Mouse (Mus musculus) forebrain, postnatal 0 days (tissue): ENCODE measurements around the gene Dnmbp. TPM values are rescaled to one million over a fixed set of nuclear protein-coding genes. Genes with fewer than 3 reads are reported as not detected.

ENCODE experiments used
- ATAC-seq: fragments of 200-750 bp; cut with Nextera tagmentation; 2 replicates; pipeline ENCODE4 v1.8.0; 2017; ENCODE audit warnings: mild to moderate bottlenecking, moderate library complexity
- DNase-seq: peaks from one replicate; pipeline ENCODE4 v3.0.0-alpha.2; 2015
- H3K27ac ChIP-seq: fragments of 300-500 bp; sonication (generic); 2 replicates; pipeline ENCODE4 v1.5.1; 2014; ENCODE audit warnings: low read depth, mild to moderate bottlenecking, antibody characterized with exemption, low read length, moderate library complexity, mixed read lengths
- H3K27me3 ChIP-seq: fragments of 300-500 bp; sonication (generic); 2 replicates; pipeline ENCODE4 v1.6.1; 2014; ENCODE audit warnings: mild to moderate bottlenecking, low read length, mixed read lengths; ENCODE audit not compliant: insufficient read depth
- H3K36me3 ChIP-seq: fragments of 300-500 bp; sonication (generic); 2 replicates; pipeline ENCODE4 v1.6.1; 2014; ENCODE audit warnings: mild to moderate bottlenecking, moderate library complexity; ENCODE audit not compliant: insufficient read depth
- H3K4me1 ChIP-seq: fragments of 300-500 bp; sonication (generic); 2 replicates; pipeline ENCODE4 v1.6.1; 2014; ENCODE audit warnings: antibody characterized with exemption; ENCODE audit not compliant: insufficient read depth
- H3K4me2 ChIP-seq: fragments of 300-500 bp; sonication (generic); 2 replicates; pipeline ENCODE4 v1.6.1; 2014; ENCODE audit warnings: low read depth, mild to moderate bottlenecking, moderate library complexity
- H3K4me3 ChIP-seq: fragments of 300-500 bp; sonication (generic); 2 replicates; pipeline ENCODE4 v1.5.1; 2014; ENCODE audit warnings: low read depth, low read length, mixed read lengths
- H3K9ac ChIP-seq: fragments of 300-500 bp; sonication (generic); 2 replicates; pipeline ENCODE4 v1.6.1; 2014; ENCODE audit warnings: mild to moderate bottlenecking
- H3K9me3 ChIP-seq: fragments of 300-500 bp; sonication (generic); 2 replicates; pipeline ENCODE4 v1.6.1; 2016; ENCODE audit warnings: low read length
- CTCF ChIP-seq: sonication (generic); IDR thresholded peaks from 2 replicates; pipeline ENCODE4 v1.5.1; 2016; ENCODE audit warnings: antibody characterized with exemption, control low read depth, low read depth
- WGBS: fragments of 180-500 bp; shearing (Covaris S2); extraction: QIAGEN DNeasy Blood & Tissue Kit; methylation state at CpG from one replicate; pipeline ENCODE4 v1.1.7; 2014; 5-methylcytosine and 5-hydroxymethylcytosine counted together
- polyA plus RNA-seq: library from polyadenylated mRNA; unstranded; fragments of >200 nt; fragmentation: Nextera tagmentation; extraction: Ambion mirVana; gene quantifications from 2 replicates; pipeline ENCODE4 v1.2.1, GENCODE M21; 2015
- total RNA-seq: library from RNA; depleted of rRNA; stranded (reverse); fragments of >200 nt; gene quantifications from 2 replicates; pipeline ENCODE4 v1.2.3, GENCODE M21; 2014

The Dnmbp gene
- total and polyA plus RNA-seq, 2 experiments from 2014 or later, result 5.2 to 12.7 TPM

DNA sequence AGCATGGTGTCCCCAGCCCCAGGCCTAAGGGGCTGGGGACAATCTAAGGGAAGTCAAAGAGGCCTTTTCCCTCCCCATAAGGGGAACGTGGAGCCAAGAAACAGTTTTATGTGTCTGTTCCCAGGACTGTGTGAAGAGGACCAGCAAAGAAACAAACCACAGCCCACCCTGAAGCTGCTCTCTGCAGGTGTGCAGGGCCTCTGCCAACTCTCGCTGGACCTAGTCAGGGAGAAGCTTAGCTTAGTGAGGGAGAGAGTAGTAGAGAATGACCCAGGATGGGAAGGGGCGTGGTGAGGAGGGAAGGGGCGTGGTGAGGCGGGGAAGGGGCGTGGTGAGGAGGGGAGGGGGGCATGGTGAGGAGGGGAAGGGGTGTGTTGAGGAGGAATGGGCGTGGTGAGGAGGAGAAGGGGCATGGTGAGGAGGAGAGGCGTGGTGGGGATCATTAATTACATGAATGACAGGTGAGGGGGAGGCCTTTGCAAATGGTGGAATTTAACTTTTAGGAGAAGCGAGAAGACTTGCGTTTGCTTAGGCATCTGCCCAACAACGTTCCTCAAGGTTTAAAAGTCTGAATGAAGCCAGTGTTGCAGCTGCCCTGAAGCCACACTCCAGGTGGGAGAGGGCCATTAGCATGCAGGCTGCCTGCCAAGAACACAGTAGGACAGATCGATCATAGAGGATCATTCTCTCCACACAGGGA is 9.3 kb upstream of the Dnmbp start:
- Histone ChIP-seq H3K27me3 (no peaks in the 10 kb centered on the region), H3K4me3 (no peak overlapping the region), H3K9ac (no peak overlapping the region), H3K4me2 (no peak overlapping the region), H3K27ac (no peak overlapping the region), H3K9me3 (no peaks in the 10 kb centered on the region), H3K4me1 (no peaks in the 10 kb centered on the region), H3K36me3 (no peaks in the 10 kb centered on the region)
- 7% methylated on average over 12 of the region's 12 CpGs for WGBS
- DNase-seq (no peak), ATAC-seq (no peak)
- no peak for TF ChIP-seq CTCF

DNA sequence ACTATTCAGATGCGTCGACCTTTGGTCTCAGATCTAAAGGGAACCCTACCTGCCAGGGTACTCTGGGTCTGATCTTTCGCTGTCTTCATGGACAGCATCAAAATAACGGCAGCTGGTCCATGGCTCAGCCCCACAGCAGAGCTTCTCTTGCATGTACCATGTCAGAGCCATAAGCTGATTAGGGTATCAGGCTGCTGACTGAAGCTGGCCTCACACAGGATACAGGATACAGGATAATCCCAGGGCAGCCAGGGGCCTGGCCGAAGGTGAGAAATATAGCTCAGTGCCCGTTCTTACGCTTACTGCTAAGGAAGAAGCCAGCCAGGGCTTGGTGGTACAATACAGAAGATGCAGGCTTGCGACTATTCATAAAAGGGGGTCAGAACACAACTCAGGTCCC is 4.6 kb upstream of the Dnmbp start:
- H3K9me3 ChIP-seq, result no peaks in the 10 kb centered on the region
- ATAC-seq (no peak), DNase-seq (no peak)
- H3K9ac ChIP-seq, result no peak overlapping the region
- H3K27ac ChIP-seq, result no peak overlapping the region
- 90% methylated on average over 8 of the region's 8 CpGs for WGBS
- no peaks in the 10 kb centered on the region for H3K27me3 ChIP-seq
- H3K4me3 ChIP-seq, result no peak overlapping the region
- no peak overlapping the region for H3K4me2 ChIP-seq
- no peaks in the 10 kb centered on the region for H3K4me1 ChIP-seq
- no peaks in the 10 kb centered on the region for H3K36me3 ChIP-seq
- TF ChIP-seq CTCF, result no peak

DNA sequence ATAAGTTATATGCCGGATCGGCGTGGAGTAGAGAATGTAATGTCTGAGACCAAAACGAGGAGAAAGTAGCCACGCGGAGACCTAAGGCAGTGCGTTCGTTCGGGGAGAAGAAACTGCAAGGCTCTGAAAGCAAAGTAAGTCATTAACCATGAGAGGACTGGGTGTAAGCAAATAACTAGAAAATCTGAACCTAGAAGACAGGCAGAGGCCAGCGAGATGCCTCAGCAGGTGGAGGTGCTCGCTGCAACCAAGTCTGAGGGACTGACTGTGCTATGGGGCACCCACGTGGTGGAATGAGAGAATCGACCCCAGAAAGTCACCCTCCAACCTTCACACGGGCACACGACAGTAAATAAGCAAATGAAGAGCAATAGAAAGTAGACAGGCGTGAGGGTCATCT is 3.1 kb upstream of the Dnmbp start:
- TF ChIP-seq CTCF, result no peak

DNA sequence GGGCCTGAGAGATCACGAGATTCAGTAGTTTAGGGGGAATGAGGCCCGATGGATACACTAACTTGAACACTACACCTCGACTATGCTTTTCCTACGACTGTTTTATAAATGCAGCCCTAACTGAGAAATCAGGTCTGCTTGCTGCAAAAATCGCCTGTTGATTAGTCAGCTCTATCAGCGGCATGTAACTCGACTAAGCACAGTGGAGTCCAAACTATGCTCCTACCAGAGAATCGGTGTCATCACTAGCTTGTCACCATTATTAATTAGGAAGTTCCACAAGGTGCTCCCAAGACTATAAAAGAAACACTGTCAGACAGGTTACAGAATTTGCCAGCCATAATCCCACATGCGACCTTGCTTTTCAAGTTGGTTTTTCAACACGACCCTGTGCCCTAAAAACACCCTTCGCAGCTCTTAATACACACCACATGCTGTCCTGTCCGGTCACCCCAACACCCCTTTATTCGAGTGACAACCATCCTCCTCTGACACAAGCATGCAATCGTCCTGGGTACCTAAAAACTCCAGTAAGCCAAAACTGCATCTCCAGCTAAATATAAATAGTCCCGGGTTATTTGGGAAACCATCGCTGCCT is 721 bp downstream of the Dnmbp start:
- WGBS, result 27% methylated on average over 16 of the region's 16 CpGs
- ATAC-seq, result no peak
- Histone ChIP-seq H3K4me1 (no peaks in the 10 kb centered on the region), H3K9me3 (no peaks in the 10 kb centered on the region), H3K27me3 (no peaks in the 10 kb centered on the region), H3K27ac (no peak overlapping the region), H3K4me3 (peak overlapping the region; percentile 80), H3K9ac (peak overlapping the region; percentile 75), H3K36me3 (no peaks in the 10 kb centered on the region), H3K4me2 (peak overlapping the region; percentile 76)
- DNase-seq, result no peak
- no peak for TF ChIP-seq CTCF

More for the DNA sequence above, 3.1 kb upstream of the Dnmbp start:
- H3K4me3 ChIP-seq, result no peak overlapping the region
- no peak for ATAC-seq
- no peaks in the 10 kb centered on the region for H3K36me3 ChIP-seq
- no peaks in the 10 kb centered on the region for H3K4me1 ChIP-seq
- no peaks in the 10 kb centered on the region for H3K27me3 ChIP-seq
- DNase-seq, result no peak
- H3K9me3 ChIP-seq, result no peaks in the 10 kb centered on the region
- 82% methylated on average over 16 of the region's 16 CpGs for WGBS
- no peak overlapping the region for H3K9ac ChIP-seq
- H3K4me2 ChIP-seq, result no peak overlapping the region
- no peak overlapping the region for H3K27ac ChIP-seq

DNA sequence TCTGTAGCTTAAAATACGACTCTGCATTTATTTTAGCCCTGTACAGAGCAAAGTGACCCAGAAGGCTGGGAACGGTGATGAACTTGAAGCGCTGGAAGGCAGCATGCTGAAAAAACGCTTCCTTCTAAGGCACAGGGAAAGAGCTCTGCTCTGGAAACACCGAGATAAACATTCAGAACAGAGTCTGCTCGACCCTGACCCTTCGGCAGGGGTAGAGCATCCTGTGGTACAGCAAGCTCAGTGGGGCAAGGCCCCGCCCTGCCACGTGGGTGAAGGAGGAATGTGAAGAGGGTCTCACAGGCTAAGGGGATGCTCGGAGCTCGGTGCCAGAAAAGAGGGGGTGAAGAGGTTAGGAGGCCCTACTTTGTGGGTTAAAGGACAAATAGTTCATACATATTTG is 1.6 kb downstream of the Dnmbp start:
- H3K4me2 ChIP-seq, result no peak overlapping the region
- no peak for TF ChIP-seq CTCF
- no peaks in the 10 kb centered on the region for H3K4me1 ChIP-seq

DNA sequence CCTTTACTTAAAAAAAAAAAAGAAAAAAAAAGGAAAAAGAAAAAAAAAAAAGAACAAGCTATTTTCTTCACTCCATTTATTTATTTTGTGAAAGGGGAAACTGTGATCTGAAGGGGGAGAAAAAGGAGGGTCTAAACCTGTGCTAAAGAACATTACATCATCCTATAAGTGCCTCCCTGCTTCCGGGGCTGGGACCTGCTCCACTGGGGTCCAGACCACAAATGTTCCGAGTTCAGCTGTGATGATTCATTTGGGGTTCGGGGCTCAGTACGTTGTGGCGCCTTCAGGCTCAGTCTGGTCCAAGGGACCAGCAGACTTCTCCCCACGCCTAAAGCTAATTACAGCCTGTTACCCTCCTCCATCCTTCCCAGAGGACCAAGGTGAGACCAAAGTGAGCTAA is 9.1 kb downstream of the Dnmbp start:
- H3K9ac ChIP-seq, result no peak overlapping the region
- no peak for TF ChIP-seq CTCF
- H3K27me3 ChIP-seq, result no peaks in the 10 kb centered on the region
- H3K27ac ChIP-seq, result no peak overlapping the region
- H3K9me3 ChIP-seq, result no peaks in the 10 kb centered on the region
- ATAC-seq, result no peak
- no peaks in the 10 kb centered on the region for H3K36me3 ChIP-seq
- H3K4me2 ChIP-seq, result no peak overlapping the region
- no peak for DNase-seq
- no peak overlapping the region for H3K4me3 ChIP-seq
- WGBS, result 90% methylated on average over 6 of the region's 6 CpGs
- H3K4me1 ChIP-seq, result no peaks in the 10 kb centered on the region

More for the DNA sequence above, 1.6 kb downstream of the Dnmbp start:
- 62% methylated on average over 11 of the region's 11 CpGs for WGBS
- H3K4me3 ChIP-seq, result no peak overlapping the region
- ATAC-seq (no peak), DNase-seq (no peak)
- H3K36me3 ChIP-seq, result no peaks in the 10 kb centered on the region
- no peak overlapping the region for H3K27ac ChIP-seq
- no peaks in the 10 kb centered on the region for H3K27me3 ChIP-seq
- no peaks in the 10 kb centered on the region for H3K9me3 ChIP-seq
- no peak overlapping the region for H3K9ac ChIP-seq

DNA sequence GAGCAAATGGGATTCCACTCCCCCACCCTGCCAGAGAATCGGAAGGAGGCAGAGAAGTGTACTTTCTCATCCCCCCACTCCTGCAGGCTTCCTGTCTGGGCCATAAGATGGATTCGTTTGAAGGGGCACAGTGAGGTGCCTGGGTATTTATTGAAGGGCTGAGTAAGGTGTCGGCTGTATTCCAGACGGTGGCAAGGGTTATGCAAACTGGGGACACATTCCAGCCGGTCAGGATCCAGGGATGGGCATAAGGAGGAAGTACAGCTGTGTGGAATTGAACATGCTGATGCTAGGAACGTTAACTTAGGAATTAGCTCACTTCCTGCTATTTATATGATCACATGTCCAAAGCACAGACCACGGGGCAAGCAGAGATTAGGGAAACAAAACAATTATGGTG is 9.6 kb downstream of the Dnmbp start:
- ATAC-seq (no peak), DNase-seq (no peak)
- TF ChIP-seq CTCF, result no peak
- no peak overlapping the region for H3K4me3 ChIP-seq
- H3K27ac ChIP-seq, result no peak overlapping the region
- no peak overlapping the region for H3K4me2 ChIP-seq
- H3K27me3 ChIP-seq, result no peaks in the 10 kb centered on the region
- no peak overlapping the region for H3K9ac ChIP-seq
- WGBS, result 52% methylated on average over 7 of the region's 7 CpGs
- H3K9me3 ChIP-seq, result no peaks in the 10 kb centered on the region
- no peaks in the 10 kb centered on the region for H3K4me1 ChIP-seq
- no peaks in the 10 kb centered on the region for H3K36me3 ChIP-seq
